Mouse (Mus musculus) left cerebral cortex, adult 8-10 months (tissue): Measurements from ENCODE around the gene Rcc1l. TPM values are rescaled to one million over a fixed set of nuclear protein-coding genes. Genes with fewer than 3 reads are reported as not detected.

ENCODE experiments used
- DNase-seq, 2 experiments: peaks; one replicate each; pipeline ENCODE4 v3.0.0; 2022; ENCODE audit warnings: low spot score in 2 of 2
- total RNA-seq, 4 experiments: library from RNA; stranded (reverse); gene quantifications; 2 replicates each; pipeline ENCODE4 v1.2.4; 2022

The Rcc1l gene
- total RNA-seq, 4 experiments from 2014 or later = 15.5 to 21.2 (median 16.8) TPM

DNA sequence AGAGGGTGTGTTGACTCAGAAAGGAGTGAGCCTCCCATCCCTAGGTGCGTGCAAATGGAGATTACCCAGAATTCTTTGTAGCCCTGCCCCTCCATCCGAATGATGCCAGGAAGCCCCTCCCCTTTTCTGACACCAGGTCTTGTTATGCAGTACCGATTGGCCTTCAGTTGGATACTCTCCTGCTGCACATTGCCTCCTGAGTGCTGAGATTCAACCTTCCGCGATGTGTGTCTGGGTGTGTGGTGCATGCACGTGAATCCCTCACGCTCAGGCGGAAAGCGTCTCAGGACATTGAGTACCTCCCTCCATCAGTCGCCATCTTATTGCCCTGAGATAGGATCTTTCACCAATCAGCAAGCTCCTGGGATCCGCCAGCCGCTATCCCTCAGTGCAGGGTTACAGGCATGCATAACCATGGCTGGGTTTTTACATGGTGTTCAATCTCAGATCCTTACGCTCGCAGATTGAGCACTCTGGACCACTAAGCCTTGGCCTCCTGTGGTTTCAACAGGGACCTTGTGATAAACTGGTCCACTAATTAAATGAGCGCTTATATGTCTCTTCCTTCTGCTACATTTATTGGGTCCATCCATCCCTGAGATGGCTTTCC is 57.7 kb downstream of the Rcc1l start:
- DNase-seq = no peak

- DNase-seq = no peak
Measured at GRCm38 (mm10) chr5:134115639-134116259, 60.8 kb downstream of the Rcc1l start.

GRCm38 (mm10) chr5:134114981-134115380 is 61.6 kb downstream of the Rcc1l start:
- no peak for DNase-seq

DNA sequence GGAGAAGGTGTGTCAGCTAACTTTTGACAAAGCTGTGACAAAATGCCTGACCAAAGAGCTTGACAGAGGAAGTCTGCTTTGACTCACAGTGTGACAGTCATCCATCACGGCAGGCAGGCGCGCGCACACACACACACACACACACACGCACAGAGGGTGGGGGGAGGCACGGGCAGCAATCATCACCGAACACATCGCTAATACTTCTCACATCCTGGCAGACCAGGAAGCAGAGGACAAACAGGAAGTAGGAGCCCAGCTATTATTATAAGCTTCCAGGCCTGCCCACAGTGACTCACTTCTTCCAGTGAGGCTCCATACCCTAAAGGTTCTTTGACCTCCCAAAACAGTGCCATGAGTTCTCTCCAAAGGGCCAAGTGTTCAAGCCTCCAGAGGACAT is 70.7 kb downstream of the Rcc1l start:
- DNase-seq = no peak

DNA sequence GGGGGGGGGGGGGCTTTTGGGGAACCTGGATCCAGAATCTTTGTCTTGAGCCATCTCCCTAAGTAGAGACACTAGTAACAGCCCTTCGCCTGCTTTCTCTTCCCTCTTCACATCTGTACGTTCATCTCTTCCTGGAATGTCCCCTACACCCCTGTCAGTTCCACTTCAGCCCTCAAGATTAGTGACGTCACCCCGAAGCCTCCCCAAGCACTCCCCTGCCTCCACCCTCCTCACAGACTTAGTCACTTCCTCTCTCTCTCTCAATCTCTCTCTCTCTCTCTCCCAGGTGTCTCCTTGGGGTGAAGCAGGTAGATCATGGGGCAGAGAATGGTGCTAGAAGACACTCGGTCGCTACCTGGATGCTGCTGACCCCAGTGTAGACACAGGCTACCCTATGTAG is 73.9 kb downstream of the Rcc1l start:
- no peak for DNase-seq

- no peak for DNase-seq
Measured at GRCm38 (mm10) chr5:134101883-134102282, 74.7 kb downstream of the Rcc1l start.

DNA sequence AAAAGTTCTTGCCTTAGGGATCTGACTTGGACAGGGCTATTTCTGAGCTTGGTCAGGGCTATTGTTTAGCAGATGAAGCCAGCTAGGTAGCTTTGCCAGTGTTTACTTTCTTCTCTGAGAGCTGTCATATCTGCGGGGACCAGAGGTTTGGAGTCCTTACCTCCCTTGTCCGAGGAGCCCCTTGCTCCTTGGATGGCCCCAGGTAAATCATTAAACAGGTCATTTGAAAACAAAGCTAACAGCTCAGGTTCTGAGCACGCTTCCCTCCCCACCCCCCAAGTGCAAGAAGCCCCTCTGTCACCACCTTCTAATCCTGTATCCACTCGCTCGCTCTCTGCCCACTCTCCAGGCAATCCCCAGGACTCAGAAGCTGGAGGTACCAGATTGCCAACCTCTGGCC is 75.3 kb downstream of the Rcc1l start:
- DNase-seq = no peak

- DNase-seq = no peak
Measured at GRCm38 (mm10) chr5:134100232-134100771, 76.3 kb downstream of the Rcc1l start.

GRCm38 (mm10) chr5:134099496-134100211 is 76.9 kb downstream of the Rcc1l start, which contains the start of gene Castor2:
Gene Castor2, plus strand, starts transcription at chr5:134099711.
- DNase-seq = peak; percentile 87 to 94

DNA sequence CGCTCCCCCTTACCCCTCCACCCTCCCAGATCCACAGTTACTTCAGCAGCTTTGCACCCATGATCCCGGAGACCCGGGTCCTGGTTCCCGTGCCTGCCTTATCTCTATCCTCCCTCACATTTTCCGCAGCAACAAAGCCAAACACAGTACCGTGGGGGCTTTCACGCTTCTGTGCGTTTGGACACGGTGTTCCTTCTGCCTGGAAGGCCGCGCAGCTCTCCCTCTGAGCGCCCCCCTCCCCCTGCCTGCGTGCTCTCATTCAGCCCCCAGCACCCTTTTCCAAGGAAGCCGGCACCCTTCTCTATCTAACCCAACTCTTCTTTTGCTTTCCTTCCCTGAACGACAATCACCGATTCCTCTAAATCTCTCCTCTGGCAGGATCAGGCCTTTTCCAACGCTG is 77.6 kb downstream of the Rcc1l start:
- DNase-seq = peak in 1 of 2 experiments; percentile 31

DNA sequence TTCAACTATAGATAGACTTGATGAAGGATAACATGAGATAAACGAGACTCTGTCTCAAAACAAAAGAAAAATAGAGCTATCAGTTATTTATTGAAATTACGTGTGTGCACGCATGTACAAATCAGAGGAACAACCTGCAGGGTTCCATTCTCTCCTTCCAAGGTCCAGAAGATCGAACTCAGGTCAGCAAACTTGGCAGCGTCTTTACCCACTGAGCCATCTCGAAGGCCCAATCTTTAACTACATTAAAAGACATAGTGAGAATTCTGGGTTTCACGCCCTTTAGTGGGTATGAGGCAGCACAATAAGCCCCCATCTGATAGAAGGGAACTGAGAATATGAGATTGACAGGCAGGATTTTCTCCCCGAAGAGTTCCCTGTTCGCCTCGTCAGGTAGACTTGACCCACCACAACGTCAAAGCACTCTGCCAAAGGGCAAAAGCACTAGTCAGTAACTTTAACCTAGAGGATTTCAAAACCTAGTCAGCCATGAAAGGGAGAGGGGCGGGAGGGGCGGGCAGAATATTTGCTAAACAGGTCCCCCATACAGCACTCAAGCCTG is 78.2 kb downstream of the Rcc1l start:
- DNase-seq = no peak

Other genes with a start within 250 kb of the Rcc1l start
- gene Castor2, start 77.1 kb downstream of the Rcc1l start, total RNA-seq = 10 to 100 TPM; 62.4 to 89.4 (median 68.0) TPM
- gene Gtf2ird2, start 7.2 kb upstream of the Rcc1l start, total RNA-seq = 10 to 100 TPM; 16.8 to 19.3 (median 18.2) TPM
- gene Ncf1, start 52.9 kb upstream of the Rcc1l start, total RNA-seq = 10 to 100 TPM in 2 of 4 experiments, 1 to 10 TPM in 2; 5.3 to 16.2 (median 10.3) TPM
- 100 to 1,000 TPM; 193 to 217 (median 197) TPM for gene Gtf2i, start 138.0 kb upstream of the Rcc1l start, total RNA-seq